Mouse (Mus musculus): ENCODE measurements at regions not wholly inside any gene's neighbourhood (a gene's known extent, or its start where the extent isn't known, plus 50 kb on each side); places are given as distances from the start of the nearest gene placed in this dataset.

- TF ChIP-seq CTCF (IDR thresholded peaks at IDR 0.05; ENCODE audit: low read depth) (no peak), EP300 (optimal IDR thresholded peaks at IDR 0.05) (no peak)
Measured at GRCm38 (mm10) chr17:51391871-51392270, 212.7 kb upstream of the Tbc1d5 start.
